Mouse (Mus musculus) small intestine, adult 2 months (tissue): ENCODE measurements at regions not wholly inside any gene's neighbourhood (a gene's known extent, or its start where the extent isn't known, plus 50 kb on each side); places are given as distances from the start of the nearest gene placed in this dataset.

Experiments used
- CTCF ChIP-seq: fragments of 200-500 bp; IDR thresholded peaks from 2 replicates; pipeline ENCODE4 v1.5.1; 2012; ENCODE audit warnings: low read depth, mild to moderate bottlenecking, control low read depth, inconsistent platforms, low read length, moderate library complexity, mixed read lengths; ENCODE audit not compliant: insufficient replicate concordance, insufficient read length; ENCODE audit errors: extremely low read depth
- POLR2A ChIP-seq: fragments of 200-500 bp; IDR thresholded peaks from 2 replicates; pipeline ENCODE4 v1.6.1; 2012; ENCODE audit warnings: low read depth, mild to moderate bottlenecking, control low read depth, inconsistent platforms, low read length, moderate library complexity

GRCm38 (mm10) chr9:94323011-94323410 is 214.9 kb downstream of the 1190002N15Rik start:
- TF ChIP-seq POLR2A, result no peak
- no peak for TF ChIP-seq CTCF
